Mouse (Mus musculus): ENCODE data around the gene Serpina10.
"Not testable (repeated sequence)": the region's sequence is repeated elsewhere in the genome, so short reads cannot be mapped to it uniquely, and the experiment has no call there.

Gene Serpina10

GRCm38 (mm10) chr12:103631203-103631612 is at the start of gene Serpina10:
Gene Serpina10 (minus strand): TSS chr12:103631444.
- in situ Hi-C loops (cut with MboI, MseI): no loop called here

GRCm38 (mm10) chr12:103679853-103680252 is 48.6 kb upstream of the Serpina10 start:
- in situ Hi-C loops (cut with MboI, MseI): not testable (repeated sequence)

GRCm38 (mm10) chr12:103676039-103676438 is 44.8 kb upstream of the Serpina10 start, which contains the start of gene Serpina16:
Gene Serpina16 (minus strand): TSS chr12:103676139.
- in situ Hi-C loops (cut with MboI, MseI): no loop called here

- in situ Hi-C loops (cut with MboI, MseI): loop anchor here (5.0 kb wide), 1 partner anchor 254 kb away; no protein-coding TSS in a partner anchor
These were observed 41.9 kb upstream of the Serpina10 start for GRCm38 (mm10) chr12:103673179-103673578.

- in situ Hi-C loops (cut with MboI, MseI): loop anchor here (5.0 kb wide), 1 partner anchor 256 kb away; no protein-coding TSS in a partner anchor
These were observed 40.2 kb upstream of the Serpina10 start for GRCm38 (mm10) chr12:103671483-103671882.

GRCm38 (mm10) chr12:103670964-103671363 is 39.7 kb upstream of the Serpina10 start:
- in situ Hi-C loops (cut with MboI, MseI): loop anchor here (5.0 kb wide), 1 partner anchor 256 kb away; no protein-coding TSS in a partner anchor

GRCm38 (mm10) chr12:103670344-103670743 is 39.1 kb upstream of the Serpina10 start:
- in situ Hi-C loops (cut with MboI, MseI): loop anchor here (5.0 kb wide), 1 partner anchor 257 kb away; no protein-coding TSS in a partner anchor

- in situ Hi-C loops (cut with MboI, MseI): no loop called here
These were observed 34.0 kb upstream of the Serpina10 start for GRCm38 (mm10) chr12:103665286-103665685.

GRCm38 (mm10) chr12:103662053-103662452 is 30.8 kb upstream of the Serpina10 start:
- in situ Hi-C loops (cut with MboI, MseI): not testable (repeated sequence)

- in situ Hi-C loops (cut with MboI, MseI): no loop called here
These were observed 28.8 kb upstream of the Serpina10 start for GRCm38 (mm10) chr12:103660076-103660475.

GRCm38 (mm10) chr12:103659171-103659570 is 27.9 kb upstream of the Serpina10 start:
- in situ Hi-C loops (cut with MboI, MseI): no loop called here

GRCm38 (mm10) chr12:103657991-103658390 is 26.7 kb upstream of the Serpina10 start:
- in situ Hi-C loops (cut with MboI, MseI): no loop called here

- in situ Hi-C loops (cut with MboI, MseI): no loop called here
These were observed 25.8 kb upstream of the Serpina10 start, which contains the start of gene Serpina6 for GRCm38 (mm10) chr12:103656848-103657626. Gene Serpina6 (minus strand): TSS chr12:103657212.

- in situ Hi-C loops (cut with MboI, MseI): no loop called here
These were observed 24.1 kb upstream of the Serpina10 start for GRCm38 (mm10) chr12:103655123-103656044.

GRCm38 (mm10) chr12:103653836-103654235 is 22.6 kb upstream of the Serpina10 start:
- in situ Hi-C loops (cut with MboI, MseI): no loop called here

- in situ Hi-C loops (cut with MboI, MseI): no loop called here
These were observed 15.1 kb upstream of the Serpina10 start for GRCm38 (mm10) chr12:103646314-103646713.

GRCm38 (mm10) chr12:103644601-103645000 is 13.4 kb upstream of the Serpina10 start:
- in situ Hi-C loops (cut with MboI, MseI): no loop called here

GRCm38 (mm10) chr12:103643818-103644217 is 12.6 kb upstream of the Serpina10 start:
- in situ Hi-C loops (cut with MboI, MseI): no loop called here

- in situ Hi-C loops (cut with MboI, MseI): no loop called here
These were observed 12.1 kb upstream of the Serpina10 start for GRCm38 (mm10) chr12:103643336-103643735.

- in situ Hi-C loops (cut with MboI, MseI): no loop called here
These were observed 4.6 kb upstream of the Serpina10 start for GRCm38 (mm10) chr12:103635846-103636245.

GRCm38 (mm10) chr12:103634430-103634829 is 3.2 kb upstream of the Serpina10 start:
- in situ Hi-C loops (cut with MboI, MseI): no loop called here

- in situ Hi-C loops (cut with MboI, MseI): no loop called here
These were observed 14.4 kb downstream of the Serpina10 start for GRCm38 (mm10) chr12:103616860-103617261.
